33 mouse cellular contexts compared by ENCODE assay signal in genomic region chr3:97631258-97631860, GRCm38 (mm10). TPM values are rescaled to one million over a fixed set of nuclear protein-coding genes. Genes with fewer than 3 reads are reported as not detected.
"Had no signal": no experiment of that assay in that cellular context is flagged by ENCODE, and none has a peak within 500 bp of the region (broad histone marks: within the 10 kb centered on the region; RNA-seq: fewer than 3 reads in every experiment).

No protein-coding gene starts in this region.

- H3K4me2 ChIP-seq: limb, embryonic 12.5 days; limb, embryonic 15.5 days; lung, embryonic 15.5 days; midbrain, embryonic 11.5 days had no signal

- H3K36me3 ChIP-seq: limb, embryonic 12.5 days; limb, embryonic 15.5 days; lung, embryonic 15.5 days had no signal

- H3K27ac ChIP-seq: kidney, postnatal 0 days; layer of hippocampus, adult 2 months; left cerebral cortex, adult 2 months; limb, embryonic 12.5 days; limb, embryonic 15.5 days; liver, embryonic 14.5 days; lung, embryonic 15.5 days; macrophage; stomach, postnatal 0 days had no signal

- ATAC-seq: inflammation-experienced regulatory T-cells, adult 6 months had no signal

- H3K9ac ChIP-seq: limb, embryonic 12.5 days; limb, embryonic 15.5 days; liver, embryonic 14.5 days; lung, embryonic 15.5 days had no signal

- H3K9me3 ChIP-seq: limb, embryonic 12.5 days; limb, embryonic 15.5 days; lung, embryonic 15.5 days had no signal

- DNase-seq: kidney, adult 11 months; kidney, postnatal 25 days; layer of hippocampus, postnatal 36 days; left cerebral cortex, postnatal 4 days; lung, adult 18-20 months; lung, postnatal 14 days; midbrain, embryonic 14.5 days; right cerebral cortex, adult 18-20 months; right cerebral cortex, postnatal 14 days; right cerebral cortex, postnatal 4 days; thymus, adult 2 months; thymus, postnatal 14 days; thymus, postnatal 4 days had no signal

- H3K27me3 ChIP-seq: limb, embryonic 12.5 days; limb, embryonic 15.5 days; lung, embryonic 15.5 days had no signal

- H3K4me3 ChIP-seq: layer of hippocampus, adult 2 months; left cerebral cortex, adult 2 months; limb, embryonic 12.5 days; limb, embryonic 15.5 days; lung, embryonic 15.5 days had no signal

RNA-seq across cellular contexts. Expression of gene Gm17651, which starts 43.1 kb away (rescaled TPM):
- total RNA-seq: layer of hippocampus, adult 2 months; layer of hippocampus, postnatal 10 days; layer of hippocampus, postnatal 36 days; left cerebral cortex, adult 2 months; left cerebral cortex, postnatal 10 days; left cerebral cortex, postnatal 4 days; megakaryocyte-erythroid progenitor cell, adult 5-6 weeks; midbrain, postnatal 0 days had no signal
- polyA plus RNA-seq: inflammation-experienced regulatory T-cells, adult 6 months; kidney, embryonic 14.5 days; kidney, postnatal 0 days; large intestine, adult 2 months; limb, embryonic 12.5 days; limb, embryonic 15.5 days; liver, embryonic 14.5 days; lung, embryonic 15.5 days; macrophage; midbrain, embryonic 11.5 days; midbrain, embryonic 14.5 days; midbrain, postnatal 0 days; neural tube, embryonic 11.5 days; neural tube, embryonic 14.5 days; stomach, embryonic 14.5 days; stomach, postnatal 0 days; thymus, adult 2 months had no signal
